In the genomic region with DNA sequence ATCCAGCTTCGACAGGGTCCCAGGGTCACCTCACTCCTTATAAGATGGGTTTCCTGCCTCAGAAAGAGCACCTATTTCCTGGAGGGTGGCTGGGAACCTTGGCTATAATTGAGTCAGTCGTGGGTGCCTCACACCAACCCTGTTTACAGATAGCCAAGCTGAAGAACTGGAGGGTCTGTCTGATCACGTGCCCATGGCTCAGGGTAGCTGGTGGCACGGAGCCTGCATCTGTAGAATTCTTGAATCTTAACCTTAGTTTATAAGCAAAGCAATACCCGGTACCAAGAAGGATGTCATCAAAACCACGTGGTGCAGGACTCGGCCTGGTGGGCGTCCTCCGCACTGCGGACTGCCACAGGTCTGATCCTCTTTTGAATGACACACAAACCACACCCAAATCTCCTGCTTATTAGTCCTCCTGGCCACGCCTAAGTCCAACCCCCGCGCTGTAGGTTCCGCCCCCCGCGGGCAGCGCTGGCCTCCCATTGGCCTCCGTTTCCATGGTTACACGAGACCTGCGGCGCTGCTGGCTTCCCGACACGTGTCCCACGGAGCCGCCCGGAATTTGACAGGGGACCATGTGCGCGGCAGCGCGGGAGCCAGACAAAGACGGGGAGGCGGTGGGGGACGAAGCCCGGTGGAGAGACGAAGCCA, we compare ENCODE assay signal across 8 mouse cellular contexts. TPM values are rescaled to one million over a fixed set of nuclear protein-coding genes. Genes with fewer than 3 reads are reported as not detected.
A peak's percentile ranks its signal among the peaks of the same experiment; 100 is the strongest.
DNase-seq lines count a peak whose midpoint lies in the region; ATAC-seq and TF ChIP-seq lines count a peak whose summit lies in the region.

No protein-coding gene starts in this region.

- ATAC-seq in activated CD4-positive, CD25-positive, alpha-beta regulatory T cell, adult 4 months, result peak; percentile 78
- ATAC-seq in common myeloid progenitor, adult 5-6 weeks (replicated peaks; ENCODE audit: low read depth, poor library complexity, severe bottlenecking), result peak; percentile 95
- ATAC-seq in hindbrain, embryonic 16.5 days, result peak; percentile 92

- DNase-seq in gastrocnemius, adult 2 months, result peak; percentile 88
- peak; percentile 93 for DNase-seq in left cerebral cortex, adult 11 months (ENCODE audit: low spot score)
- peak; percentile 92 for DNase-seq in lung, postnatal 25 days (ENCODE audit: low spot score)
- DNase-seq in retina, adult 2 months (ENCODE audit: low read depth, low spot score), result peak; percentile 67
- DNase-seq in thymus, postnatal 14 days, result peak; percentile 60

- 2% methylated on average over 35 of the region's 35 CpGs for WGBS in hindbrain, embryonic 16.5 days

- peak overlapping the region; percentile 52 for H3K9ac ChIP-seq in hindbrain, embryonic 16.5 days (ENCODE audit: low read depth, low read length)

- no peak for TF ChIP-seq CTCF in gastrocnemius, adult 2 months (IDR thresholded peaks at IDR 0.05)

- H3K4me3 ChIP-seq in gastrocnemius, adult 2 months, result peak overlapping the region; percentile 60
- peak overlapping the region; percentile 28 for H3K4me3 ChIP-seq in hindbrain, embryonic 16.5 days (ENCODE audit: low read length)

- no peaks in the 10 kb centered on the region for H3K27me3 ChIP-seq in hindbrain, embryonic 16.5 days (replicated peaks; ENCODE audit: control insufficient read depth, insufficient read depth, low read length)

- intact Hi-C loops in gastrocnemius, adult 2 months (cut with DNase I), result loop anchor here (5.0 kb wide), 1 partner anchor 247 kb away; no protein-coding TSS in a partner anchor

- H3K9me3 ChIP-seq in hindbrain, embryonic 16.5 days (ENCODE audit: control insufficient read depth, low read length), result no peaks in the 10 kb centered on the region

- no peaks in the 10 kb centered on the region for H3K36me3 ChIP-seq in hindbrain, embryonic 16.5 days (ENCODE audit: control insufficient read depth, insufficient read depth, low read length)

- H3K27ac ChIP-seq in gastrocnemius, adult 2 months, result peak overlapping the region; percentile 48; the same call in 1 of the 2 replicates
- peak overlapping the region; percentile 78 for H3K27ac ChIP-seq in hindbrain, embryonic 16.5 days (ENCODE audit: low read depth, low read length)

- peaks cover 27% of the 10 kb centered on the region for H3K4me1 ChIP-seq in hindbrain, embryonic 16.5 days (ENCODE audit: control insufficient read depth, insufficient read depth, low read depth, low read length)

- peak overlapping the region; percentile 63 for H3K4me2 ChIP-seq in hindbrain, embryonic 16.5 days (ENCODE audit: low read length)

RNA-seq across cellular contexts. Expression of gene Cstad, which starts 49.9 kb away (rescaled TPM):
- polyA plus RNA-seq in activated CD4-positive, CD25-positive, alpha-beta regulatory T cell, adult 4 months (2017; shearing (Covaris generic)), result 1 to 10 TPM; 1.2 to 2.0 TPM
- total RNA-seq in common myeloid progenitor, adult 5-6 weeks (2017), result not detected in 2 replicates
- 1 to 10 TPM in 1 of 2 experiments, under 1 TPM in 1; 0.47 to 1.8 TPM for total RNA-seq in gastrocnemius, adult 2 months (2021)
- 0.19 and 0.99 TPM in 2 replicates for polyA plus RNA-seq in hindbrain, embryonic 16.5 days (2015; fragmentation: Nextera tagmentation; extraction: Ambion mirVana)

Comparison
In these comparisons a context has a peak if more than half of its experiments do, and no peak if none do; other contexts are left out.
1. Peak in every context shown above with its lines: DNase-seq, ATAC-seq, H3K4me3 ChIP-seq and H3K27ac ChIP-seq.